Mouse (Mus musculus) lung, postnatal 25 days (tissue): ENCODE measurements around the gene Eif4ebp2.

Experiments used
- DNase-seq: peaks from one replicate; pipeline ENCODE4 v3.0.0; 2022; ENCODE audit warnings: low spot score

The Eif4ebp2 gene

DNA sequence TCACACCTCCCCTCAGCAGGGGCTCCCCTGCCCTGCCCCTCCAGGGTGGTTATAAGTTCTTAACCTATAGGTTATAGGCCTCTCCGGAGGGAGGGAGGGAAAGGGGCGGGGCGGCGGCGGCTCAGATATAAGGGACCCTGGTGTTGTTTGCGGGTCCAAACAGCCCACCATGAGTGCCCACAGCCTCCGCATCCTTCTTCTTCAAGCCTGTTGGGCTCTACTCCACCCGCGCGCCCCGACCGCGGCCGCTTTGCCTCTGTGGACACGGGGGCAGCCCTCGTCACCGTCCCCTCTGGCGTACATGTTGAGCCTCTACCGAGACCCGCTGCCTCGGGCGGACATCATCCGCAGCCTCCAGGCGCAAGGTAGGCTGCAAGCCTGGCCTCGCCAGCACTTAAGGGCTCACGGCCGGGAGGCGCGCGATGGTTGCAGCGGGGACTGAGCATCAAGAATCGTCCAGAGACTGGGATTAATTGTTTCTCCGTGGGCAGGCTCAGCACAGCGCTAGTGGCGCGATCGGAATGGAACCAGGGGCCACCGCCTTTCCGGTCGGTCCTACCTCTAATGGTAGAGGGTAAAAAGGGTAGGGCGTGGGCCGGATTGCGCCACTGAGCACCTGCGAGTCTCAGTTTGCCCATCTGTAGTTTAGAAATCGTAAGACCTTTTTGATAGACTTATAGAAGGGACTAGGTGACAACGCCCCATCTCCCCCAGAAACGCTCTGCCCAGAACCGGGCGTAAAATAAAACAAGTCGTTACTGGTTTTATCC is 34.1 kb downstream of the Eif4ebp2 start:
- no peak for DNase-seq

DNA sequence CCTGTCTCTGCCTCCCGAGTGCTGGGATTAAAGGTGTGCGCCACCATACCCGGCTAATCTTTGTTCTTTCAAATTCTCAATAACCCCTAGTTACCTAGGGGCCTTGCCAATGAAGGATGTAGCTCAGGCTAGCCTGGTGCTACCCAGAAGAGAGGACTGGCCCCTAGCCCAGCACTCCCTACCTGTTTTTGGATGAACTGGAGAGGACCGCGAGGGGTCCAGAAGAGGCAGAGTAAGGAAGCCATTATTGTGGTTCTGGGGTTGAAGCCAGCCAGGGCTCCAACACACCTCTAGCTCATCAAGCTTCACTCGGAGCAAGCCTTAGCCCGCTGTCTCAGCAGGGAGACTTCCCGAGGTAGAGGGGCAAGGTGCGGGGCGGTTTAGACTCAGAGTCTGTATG is 34.8 kb downstream of the Eif4ebp2 start, which contains the start of gene Nodal:
TSS of gene Nodal (plus strand) at position 301 of the 400 bp plus-strand sequence.
- no peak for DNase-seq

DNA sequence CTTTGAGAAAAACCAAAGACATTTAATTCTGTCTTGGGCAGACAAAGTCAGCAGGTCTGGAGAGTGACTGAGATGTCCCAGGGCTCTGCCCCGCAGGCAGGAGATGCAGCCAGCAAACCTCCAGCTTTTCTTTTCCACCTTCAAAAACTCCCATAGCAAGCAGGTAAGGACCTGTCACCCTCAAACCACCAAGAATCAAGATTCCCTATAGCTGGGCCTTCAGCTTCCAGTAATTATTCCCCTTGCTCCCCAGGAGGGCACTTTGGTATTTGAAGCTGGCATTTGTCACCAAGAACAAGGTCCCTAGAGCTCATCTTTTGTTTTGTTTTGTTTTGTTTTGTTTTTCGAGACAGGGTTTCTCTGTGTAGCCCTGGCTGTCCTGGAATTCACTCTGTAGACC is 35.4 kb downstream of the Eif4ebp2 start:
- DNase-seq: no peak

DNA sequence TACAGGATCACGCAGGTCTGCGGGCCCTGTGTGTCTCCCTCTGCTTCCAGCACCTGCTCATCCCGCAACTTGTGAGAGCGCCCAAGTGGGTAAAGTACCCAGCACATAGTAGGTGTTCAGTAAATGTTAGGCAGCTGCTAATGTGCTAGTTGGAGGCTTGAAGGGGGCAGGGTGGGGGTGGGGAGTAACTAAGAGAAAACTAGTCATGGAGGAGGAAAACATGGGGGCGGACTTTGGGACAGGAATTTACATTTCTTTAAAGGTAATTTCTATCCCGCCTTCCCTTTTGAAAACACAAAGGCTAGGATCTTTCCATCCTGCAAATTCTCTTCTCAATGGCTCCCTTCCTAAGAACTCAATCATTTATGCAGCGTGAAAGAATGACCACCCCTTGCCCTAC is 35.9 kb downstream of the Eif4ebp2 start:
- DNase-seq: no peak

DNA sequence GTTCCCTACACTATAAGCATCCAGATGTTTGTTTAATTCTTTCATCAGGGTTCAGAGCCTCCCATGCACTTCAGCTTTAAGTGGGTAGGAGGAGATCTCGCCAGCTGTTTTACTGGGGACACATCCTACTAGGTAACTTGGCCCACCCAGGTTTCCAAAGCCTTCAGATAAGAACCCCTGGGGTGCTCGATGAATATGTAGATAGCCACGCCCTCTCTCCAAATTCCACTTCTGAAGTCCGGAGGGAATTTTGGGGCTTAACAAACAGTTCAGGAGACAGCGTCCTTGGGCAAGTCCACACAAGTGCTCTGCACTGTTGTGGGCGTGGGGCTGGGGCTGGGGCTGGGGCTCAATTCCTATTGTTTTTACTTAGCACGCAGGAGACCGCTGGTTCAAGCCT is 36.6 kb downstream of the Eif4ebp2 start:
- no peak for DNase-seq

DNA sequence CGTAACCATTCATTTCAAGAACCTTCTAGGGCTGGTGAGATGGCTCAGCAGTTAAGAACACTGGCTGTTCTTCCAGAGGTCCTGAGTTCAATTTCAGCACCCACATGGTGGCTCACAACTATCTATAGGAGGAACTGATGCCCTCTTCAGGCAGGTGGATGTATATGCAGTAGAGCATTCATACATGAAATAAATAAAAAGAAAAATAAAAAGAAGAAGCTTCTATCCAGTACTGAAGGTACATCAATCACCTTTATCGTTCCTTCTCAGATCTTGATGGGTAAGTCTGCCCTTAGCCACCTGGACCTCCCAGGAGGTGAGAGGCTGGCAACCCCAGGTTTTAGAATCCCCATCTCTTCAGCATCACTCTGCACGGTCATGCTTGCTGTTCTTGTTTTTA is 37.2 kb downstream of the Eif4ebp2 start:
- DNase-seq: no peak

DNA sequence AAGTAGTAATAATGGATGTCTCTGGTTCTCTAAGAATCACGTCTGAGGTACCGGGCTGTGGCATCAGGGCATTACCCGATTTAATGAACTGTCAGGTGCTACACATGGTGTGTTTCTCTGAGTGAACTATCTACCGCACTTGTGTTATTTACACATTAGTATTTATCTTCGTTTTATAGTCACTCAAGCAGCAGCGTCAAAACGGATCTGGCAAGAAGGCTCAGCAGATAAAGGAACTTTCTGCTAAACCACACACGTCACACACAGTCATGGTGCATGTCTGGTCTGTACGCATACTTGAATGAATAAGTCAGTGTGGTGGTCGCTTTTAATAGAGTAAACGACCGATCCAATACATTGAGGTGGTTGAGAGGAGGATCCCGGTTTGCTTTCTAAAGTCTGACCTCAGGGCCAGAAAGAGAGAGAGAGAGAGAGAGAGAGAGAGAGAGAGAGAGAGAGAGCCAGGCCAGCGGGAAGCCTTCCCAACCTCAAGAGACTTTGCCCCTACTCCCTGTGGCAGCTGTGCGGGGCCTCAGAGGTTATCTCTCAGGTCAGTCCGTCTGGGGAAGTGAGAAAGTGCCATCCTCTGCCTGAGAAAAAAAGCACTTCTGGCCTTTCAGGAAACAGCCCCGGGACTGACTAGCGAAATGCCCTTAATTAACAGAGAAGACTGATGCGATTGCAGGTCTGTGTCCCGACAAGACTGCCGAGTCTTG is 39.4 kb downstream of the Eif4ebp2 start:
- no peak for DNase-seq

DNA sequence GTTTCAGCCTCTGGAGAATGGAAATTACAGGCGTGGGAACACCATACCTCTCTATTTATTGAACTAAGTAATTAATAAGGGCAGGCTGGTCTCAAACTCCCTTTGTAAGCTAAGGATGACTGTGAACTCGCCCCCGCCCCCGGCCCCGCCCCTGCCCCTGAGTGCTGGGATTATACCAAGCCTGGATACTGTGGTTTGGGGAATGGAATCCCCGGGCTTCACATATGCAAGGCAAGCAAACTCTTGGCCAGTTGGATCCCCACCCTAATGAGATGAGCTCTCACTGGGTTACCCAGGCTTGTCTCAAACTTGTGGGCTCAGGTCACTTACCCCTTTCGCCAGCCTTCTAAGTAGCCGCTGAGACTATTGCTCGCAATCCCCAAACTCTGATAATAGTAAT is 42.3 kb downstream of the Eif4ebp2 start:
- DNase-seq: no peak

DNA sequence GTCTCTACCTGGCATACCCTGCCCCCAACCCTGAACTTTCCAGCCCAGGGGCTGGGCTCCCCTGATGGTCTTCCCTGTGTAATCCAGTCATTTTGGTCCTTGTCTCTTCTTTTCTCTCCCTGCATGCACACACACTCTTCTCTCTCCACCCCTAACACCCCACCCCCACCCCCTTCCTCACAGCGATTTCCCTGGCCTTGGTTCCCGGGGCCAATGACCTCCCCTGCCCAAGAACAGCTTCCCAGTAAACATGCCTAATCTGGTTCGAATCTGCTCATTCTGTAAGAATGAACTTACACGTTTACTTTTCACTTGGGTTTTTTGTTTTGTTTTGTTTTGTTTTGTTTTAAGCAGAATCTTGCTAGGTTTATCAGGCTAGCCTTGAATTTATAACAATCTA is 42.7 kb downstream of the Eif4ebp2 start:
- no peak for DNase-seq

DNA sequence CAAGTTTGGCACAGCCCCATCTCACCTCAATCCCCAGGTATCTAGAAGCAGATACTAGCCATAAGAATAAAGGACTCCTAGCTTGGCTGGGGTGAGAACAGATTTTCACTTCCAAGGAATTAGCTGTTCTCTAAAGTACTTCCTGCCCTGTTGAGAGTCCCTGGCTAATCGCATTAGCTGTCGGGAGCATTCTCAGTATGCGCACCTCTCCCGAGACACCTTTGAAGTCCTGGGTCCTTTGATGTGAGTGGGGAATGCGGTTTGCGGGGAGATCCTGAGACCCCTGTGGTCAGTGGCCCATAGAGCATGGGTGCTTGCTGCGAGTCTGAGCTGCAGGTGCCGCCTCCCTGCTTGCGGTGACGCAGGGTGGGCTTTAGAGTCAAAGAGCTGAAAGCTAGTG is 46.5 kb downstream of the Eif4ebp2 start:
- no peak for DNase-seq

DNA sequence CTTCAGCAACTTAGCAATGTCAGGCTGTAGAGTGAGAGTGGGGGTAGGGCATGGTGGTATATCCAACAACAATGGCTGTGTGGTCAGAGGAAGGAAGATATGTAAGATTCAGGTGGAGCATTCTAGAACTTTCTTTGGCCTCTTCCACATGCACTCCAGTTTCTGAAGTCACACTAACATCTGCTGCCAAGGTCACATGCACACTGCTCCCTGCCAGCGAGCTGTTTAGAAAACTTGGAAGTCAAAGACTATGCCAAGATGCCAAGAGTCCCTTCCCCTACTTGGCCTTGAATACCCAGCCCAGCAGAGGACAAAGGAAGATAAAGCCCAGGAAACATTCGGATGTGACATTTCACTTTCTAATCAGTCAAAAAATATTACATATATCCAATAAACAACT is 49.5 kb downstream of the Eif4ebp2 start:
- DNase-seq: peak; percentile 32

DNA sequence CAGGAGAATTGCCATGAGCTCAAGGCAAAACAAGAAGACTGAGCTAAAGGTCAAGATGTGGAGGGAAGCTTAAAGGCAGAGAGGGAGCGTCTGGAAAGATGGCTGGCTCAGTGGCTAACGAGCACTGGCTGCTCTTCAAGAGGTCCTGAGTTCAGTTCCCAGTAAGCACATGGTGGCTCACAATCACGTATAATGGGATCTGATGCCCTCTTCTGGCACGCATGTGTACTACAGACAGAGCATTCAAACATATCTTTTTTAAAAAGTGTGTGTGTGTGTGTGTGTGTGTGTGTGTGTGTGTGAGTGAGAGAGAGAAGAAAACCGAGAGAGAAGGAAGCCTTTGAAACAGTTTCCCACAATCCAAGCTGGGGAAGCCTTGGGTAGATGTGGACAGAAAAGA is 50.0 kb downstream of the Eif4ebp2 start:
- no peak for DNase-seq

DNA sequence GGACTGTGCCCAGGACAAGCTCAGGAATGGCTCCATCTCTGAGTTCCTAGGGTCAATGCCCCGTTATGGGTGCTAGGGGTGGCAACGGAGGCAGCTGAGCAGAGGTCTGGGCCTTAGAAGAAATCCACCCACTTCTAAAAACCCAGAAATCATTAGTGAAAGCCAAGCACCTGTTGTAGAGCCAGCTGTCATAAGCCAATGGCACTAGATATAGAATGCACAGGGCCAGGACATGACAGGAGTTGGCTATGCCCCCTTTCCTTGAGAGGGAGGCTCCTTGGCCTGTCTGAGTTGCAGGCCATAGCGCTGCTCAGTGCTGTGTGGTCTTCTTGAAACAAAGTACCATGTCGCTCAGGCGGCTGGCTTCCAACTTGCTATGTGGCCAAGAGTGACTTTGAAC is 52.1 kb downstream of the Eif4ebp2 start:
- no peak for DNase-seq

DNA sequence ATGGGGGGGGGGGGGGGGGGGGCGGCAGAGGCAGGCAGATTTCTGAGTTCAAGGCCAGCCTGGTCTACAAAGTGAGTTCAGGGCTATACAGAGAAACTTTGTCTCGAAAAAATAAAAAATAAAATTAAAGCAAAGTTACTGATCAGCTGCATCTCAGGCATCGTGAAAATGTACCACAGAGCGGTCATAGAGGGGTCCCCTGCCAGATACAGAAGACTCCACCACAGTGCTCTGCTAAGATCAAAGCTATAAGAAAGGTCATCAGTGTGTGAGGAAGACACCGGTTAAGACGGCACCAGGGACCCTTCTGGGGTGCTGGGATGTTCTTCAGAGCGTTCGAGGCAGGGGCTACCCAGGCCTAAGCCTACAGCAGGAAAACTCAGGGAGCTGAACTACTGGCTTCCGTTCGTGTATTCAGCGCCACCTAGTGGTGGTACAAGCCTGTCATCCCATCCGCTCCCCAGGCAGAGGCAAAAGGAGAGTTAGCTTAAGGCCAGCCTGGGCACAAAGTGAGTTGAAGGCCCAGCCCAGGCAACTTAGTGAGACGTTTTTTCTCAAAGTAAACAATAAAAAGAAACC is 53.2 kb downstream of the Eif4ebp2 start:
- DNase-seq: peak; percentile 70

DNA sequence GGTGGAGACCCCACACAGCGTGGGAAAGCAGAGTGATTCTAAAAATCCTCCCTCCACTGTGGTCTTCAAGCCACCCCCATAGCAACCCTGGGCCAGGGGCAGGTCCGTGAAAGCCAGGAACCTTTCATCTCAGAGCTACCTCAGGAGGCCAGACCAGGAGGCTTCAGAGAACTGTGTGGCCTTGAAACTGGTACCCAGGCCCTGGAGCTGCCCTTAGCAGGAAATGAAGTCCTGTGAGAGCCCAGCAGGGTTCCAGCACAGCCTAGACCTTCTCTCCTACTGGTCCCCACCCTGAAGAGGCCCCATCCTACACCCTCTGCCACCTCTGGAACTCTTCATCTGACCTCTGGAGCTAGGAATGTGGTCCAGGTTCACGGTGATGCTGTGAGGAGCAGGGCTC is 54.3 kb downstream of the Eif4ebp2 start:
- DNase-seq: no peak

DNA sequence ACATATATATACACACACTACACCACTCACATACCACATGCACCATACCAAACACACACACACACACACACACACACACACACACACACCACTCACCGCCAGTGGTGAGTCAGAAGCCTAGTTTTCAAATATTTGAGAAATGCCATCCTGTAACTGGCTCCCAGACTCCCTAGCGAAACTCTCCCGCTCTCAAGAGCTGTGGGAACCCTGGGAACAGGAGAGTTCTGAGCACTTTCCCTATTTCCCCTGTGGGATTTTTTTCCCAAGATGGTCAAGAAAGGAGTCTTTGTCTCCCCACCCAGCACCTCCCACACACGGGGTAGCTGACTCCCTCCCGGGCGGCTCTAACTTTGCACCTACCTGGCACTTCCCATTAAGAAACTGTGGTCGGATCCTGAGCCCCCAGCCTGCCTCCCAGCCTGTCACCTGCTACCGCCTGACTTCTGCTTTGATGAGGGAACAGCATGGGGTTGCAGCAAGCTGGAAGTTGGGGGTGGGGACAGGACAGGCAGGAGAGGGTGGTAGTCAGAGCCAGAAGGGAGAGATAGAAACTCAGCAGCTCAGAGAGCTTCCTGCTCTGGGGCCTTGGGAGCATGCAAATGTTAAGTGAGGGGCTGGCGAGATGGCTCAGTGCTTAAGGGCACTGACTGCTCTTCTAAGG is 57.9 kb downstream of the Eif4ebp2 start:
- no peak for DNase-seq

DNA sequence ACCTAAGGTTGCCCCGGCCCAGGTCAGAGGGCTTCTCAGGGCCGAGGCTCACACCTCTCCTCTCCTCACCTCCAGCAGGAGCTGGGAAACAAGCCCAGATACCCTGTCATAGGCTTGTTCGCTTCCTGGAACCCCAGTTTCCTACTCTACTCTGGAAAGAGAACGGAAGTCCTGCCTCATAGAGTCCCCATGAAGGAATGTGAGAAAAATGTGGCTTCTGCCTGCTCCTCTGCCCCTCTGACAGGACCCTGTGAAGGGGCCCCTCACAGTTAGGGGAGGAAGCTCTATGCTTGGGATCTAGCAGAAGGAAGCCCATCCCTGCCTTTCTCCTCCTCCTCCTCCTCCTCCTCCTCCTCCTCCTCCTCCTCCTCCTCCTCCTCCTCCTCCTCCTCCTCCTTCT is 59.9 kb downstream of the Eif4ebp2 start:
- no peak for DNase-seq

DNA sequence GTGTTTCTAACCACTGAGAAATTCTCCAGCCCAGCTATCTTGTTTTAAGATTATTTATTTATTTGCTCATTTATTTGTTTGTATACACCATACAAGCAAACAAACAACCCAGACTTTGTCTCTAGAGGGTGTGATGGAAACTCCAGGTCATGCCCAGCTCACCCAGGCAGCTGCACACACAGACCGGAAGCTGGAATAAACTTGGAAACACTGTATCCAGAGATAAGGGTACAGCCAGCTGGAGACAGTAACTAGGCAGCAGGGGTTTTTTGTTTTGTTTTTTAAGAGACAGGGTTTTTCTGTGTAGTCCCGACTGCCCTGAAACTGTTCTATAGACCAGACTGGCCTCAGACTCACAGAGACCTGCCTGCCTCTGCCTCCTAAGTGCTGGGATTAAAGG is 62.3 kb downstream of the Eif4ebp2 start:
- peak; percentile 61 for DNase-seq

DNA sequence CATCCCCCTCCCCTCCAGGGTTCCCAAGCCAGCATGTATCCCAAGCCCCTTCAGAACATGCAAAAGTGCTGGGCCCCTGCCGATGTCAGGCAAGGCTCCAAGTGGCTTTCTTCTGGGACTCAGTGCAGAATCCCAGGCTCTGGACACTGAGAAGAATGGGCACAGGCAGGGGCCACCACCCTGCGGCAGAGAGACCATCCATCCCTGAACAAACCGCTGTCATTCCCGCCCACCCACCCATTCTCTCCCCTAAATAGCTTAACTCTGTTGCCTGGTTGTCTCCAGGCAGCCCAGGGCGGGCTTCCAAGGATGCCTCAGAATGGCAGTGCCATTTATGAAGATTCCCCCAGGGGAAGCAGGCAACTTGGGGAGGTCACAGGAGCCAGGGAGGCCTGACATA is 63.4 kb downstream of the Eif4ebp2 start:
- DNase-seq: no peak

DNA sequence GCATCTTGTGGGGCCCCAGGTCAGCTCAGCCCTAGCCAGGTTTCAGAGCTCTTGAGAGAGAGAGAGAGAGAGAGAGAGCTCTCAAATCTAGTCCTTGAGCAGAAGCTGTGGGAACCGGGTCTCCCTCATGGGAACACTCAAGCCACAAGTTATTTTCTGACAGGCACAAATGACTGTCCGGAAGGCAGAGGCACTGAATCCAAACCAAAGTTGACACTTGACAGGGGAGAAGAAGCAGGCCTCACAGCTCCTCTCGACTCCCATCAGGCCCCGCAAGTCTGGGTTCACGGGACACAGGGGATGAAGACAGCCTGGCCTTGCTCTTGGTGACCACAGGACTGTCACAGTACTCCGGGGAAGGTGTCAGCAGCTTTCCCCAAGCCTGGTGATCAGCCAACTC is 66.2 kb downstream of the Eif4ebp2 start:
- DNase-seq: peak; percentile 68

DNA sequence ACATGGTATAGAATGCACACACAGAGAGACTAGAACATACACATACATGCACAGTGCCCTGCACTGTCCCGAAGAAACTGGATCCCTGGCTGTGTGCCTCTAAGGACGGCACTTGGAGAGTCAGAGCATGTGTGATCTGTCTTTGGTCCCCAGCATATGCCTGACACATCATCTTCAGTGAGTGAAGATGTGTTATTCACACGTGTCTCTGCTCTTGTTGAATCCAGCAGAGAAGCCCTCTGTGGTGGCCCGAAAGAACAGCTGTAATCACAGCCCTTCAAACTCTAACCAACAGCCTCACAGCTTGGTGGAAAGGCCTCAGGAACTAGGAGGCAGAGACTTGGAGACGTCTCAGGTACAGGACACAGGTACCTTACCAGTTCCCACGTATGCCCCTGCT is 67.3 kb downstream of the Eif4ebp2 start:
- DNase-seq: no peak

DNA sequence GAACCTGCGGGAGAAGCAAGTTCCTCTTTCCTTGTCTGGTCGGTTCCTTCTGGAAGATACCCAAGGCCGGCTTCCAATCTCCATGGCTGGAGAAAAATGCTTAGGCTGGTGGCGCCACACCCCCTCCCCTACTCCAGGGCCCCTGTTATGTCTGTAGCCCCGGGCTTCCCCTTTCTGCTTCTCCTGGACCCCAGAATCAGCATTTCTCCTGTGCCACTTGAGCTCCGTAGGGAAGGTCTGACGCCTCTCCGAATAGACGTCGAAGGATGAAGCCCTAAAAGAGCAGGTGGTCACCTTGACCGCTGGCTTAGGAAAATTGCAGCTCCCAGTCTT is 68.8 kb downstream of the Eif4ebp2 start:
- no peak for DNase-seq
